Mouse (Mus musculus) midbrain, embryonic 14.5 days (tissue): Measurements from ENCODE around the gene Kctd21. TPM values are rescaled to one million over a fixed set of nuclear protein-coding genes. Genes with fewer than 3 reads are reported as not detected.

ENCODE experiments used
- ATAC-seq: fragments of 200-750 bp; cut with Nextera tagmentation; 2 replicates; pipeline ENCODE4 v1.8.0; 2017; ENCODE audit warnings: moderate number of reproducible peaks, moderate library complexity; ENCODE audit not compliant: low FRiP score, low TSS enrichment
- DNase-seq: peaks from one replicate; pipeline ENCODE4 v3.0.0-alpha.2; 2015
- H3K27ac ChIP-seq: fragments of 300-500 bp; sonication (generic); replicated peaks from 2 replicates; pipeline ENCODE4 v1.5.1; 2014; ENCODE audit warnings: mild to moderate bottlenecking, low read depth, low read length, moderate library complexity
- H3K27me3 ChIP-seq: fragments of 300-500 bp; sonication (generic); 2 replicates; pipeline ENCODE4 v1.6.1; 2014; ENCODE audit warnings: low read length, control low read depth, mixed read lengths; ENCODE audit not compliant: control insufficient read depth, insufficient read depth
- H3K36me3 ChIP-seq: fragments of 300-500 bp; sonication (generic); 2 replicates; pipeline ENCODE4 v1.6.1; 2014; ENCODE audit warnings: low read length, control low read depth; ENCODE audit not compliant: control insufficient read depth, insufficient read depth
- H3K4me1 ChIP-seq: fragments of 300-500 bp; sonication (generic); 2 replicates; pipeline ENCODE4 v1.6.1; 2014; ENCODE audit warnings: mild to moderate bottlenecking, antibody characterized with exemption, low read length, control low read depth; ENCODE audit not compliant: control insufficient read depth, insufficient read depth
- H3K4me2 ChIP-seq: fragments of 300-500 bp; sonication (generic); 2 replicates; pipeline ENCODE4 v1.6.1; 2014; ENCODE audit warnings: mild to moderate bottlenecking, low read length, moderate library complexity
- H3K4me3 ChIP-seq: fragments of 300-500 bp; sonication (generic); replicated peaks from 2 replicates; pipeline ENCODE4 v1.5.1; 2014; ENCODE audit warnings: low read depth, low read length
- H3K9ac ChIP-seq: fragments of 300-500 bp; sonication (generic); replicated peaks from 2 replicates; pipeline ENCODE4 v1.6.1; 2014; ENCODE audit warnings: mild to moderate bottlenecking, low read length, moderate library complexity
- H3K9me3 ChIP-seq: fragments of 300-500 bp; sonication (generic); 2 replicates; pipeline ENCODE4 v1.6.1; 2016; ENCODE audit warnings: low read length, control low read depth, mixed read lengths; ENCODE audit not compliant: control insufficient read depth
- WGBS: fragments of 180-500 bp; shearing (Covaris S2); extraction: QIAGEN DNeasy Blood & Tissue Kit; methylation state at CpG from one replicate; pipeline ENCODE4 v1.1.7; 2014; 5-methylcytosine and 5-hydroxymethylcytosine counted together
- polyA plus RNA-seq: library from polyadenylated mRNA; unstranded; fragments of >200 nt; fragmentation: Nextera tagmentation; extraction: Ambion mirVana; gene quantifications from 2 replicates; pipeline ENCODE4 v1.2.1, GENCODE M21; 2014

Gene Kctd21
- polyA plus RNA-seq, 1 experiment from 2014 or later: 8.5 TPM

- ATAC-seq: no peak
Measured at GRCm38 (mm10) chr7:97339623-97340022, 7.5 kb downstream of the Kctd21 start.

GRCm38 (mm10) chr7:97340907-97341849 lies 9.1 kb downstream of the Kctd21 start:
- no peak for ATAC-seq
- Histone ChIP-seq H3K27me3 (no peaks in the 10 kb centered on the region), H3K4me1 (no peaks in the 10 kb centered on the region), H3K4me3 (no peak overlapping the region), H3K27ac (no peak overlapping the region), H3K4me2 (no peak overlapping the region), H3K9me3 (no peaks in the 10 kb centered on the region), H3K36me3 (no peaks in the 10 kb centered on the region), H3K9ac (no peak overlapping the region)
- WGBS: 70% methylated on average over 18 of the region's 18 CpGs
- DNase-seq: no peak

More at GRCm38 (mm10) chr7:97339623-97340022, 7.5 kb downstream of the Kctd21 start:
- no peak for DNase-seq
- H3K4me3 ChIP-seq: no peak overlapping the region
- H3K27ac ChIP-seq: no peak overlapping the region
- no peaks in the 10 kb centered on the region for H3K9me3 ChIP-seq
- no peaks in the 10 kb centered on the region for H3K36me3 ChIP-seq
- no peak overlapping the region for H3K9ac ChIP-seq
- H3K4me2 ChIP-seq: no peak overlapping the region
- H3K27me3 ChIP-seq: no peaks in the 10 kb centered on the region
- WGBS: 86% methylated on average over 7 of the region's 7 CpGs
- no peaks in the 10 kb centered on the region for H3K4me1 ChIP-seq

- Histone ChIP-seq H3K4me1 (no peaks in the 10 kb centered on the region), H3K27ac (no peak overlapping the region), H3K27me3 (no peaks in the 10 kb centered on the region), H3K9me3 (no peaks in the 10 kb centered on the region), H3K4me3 (no peak overlapping the region), H3K9ac (no peak overlapping the region), H3K4me2 (no peak overlapping the region), H3K36me3 (0 out of 2 replicates have a peak, but pooled peaks cover under 1% of the 10 kb centered on the region)
- ATAC-seq: no peak
- 84% methylated on average over 2 of the region's 2 CpGs for WGBS
- DNase-seq: no peak
Measured at GRCm38 (mm10) chr7:97342961-97343360, 10.8 kb downstream of the Kctd21 start.

GRCm38 (mm10) chr7:97344655-97345054 lies 12.5 kb downstream of the Kctd21 start:
- H3K9me3 ChIP-seq: no peaks in the 10 kb centered on the region
- peaks cover 7% of the 10 kb centered on the region; the same call in 1 of the 2 replicates for H3K36me3 ChIP-seq
- no peak overlapping the region for H3K4me2 ChIP-seq
- no peak overlapping the region for H3K9ac ChIP-seq
- 88% methylated on average over 2 of the region's 2 CpGs for WGBS
- H3K27ac ChIP-seq: no peak overlapping the region
- H3K4me3 ChIP-seq: no peak overlapping the region
- DNase-seq: no peak
- no peaks in the 10 kb centered on the region for H3K4me1 ChIP-seq
- no peaks in the 10 kb centered on the region for H3K27me3 ChIP-seq
- ATAC-seq: no peak

- H3K4me2 ChIP-seq: no peak overlapping the region
Measured at GRCm38 (mm10) chr7:97345229-97345871, 13.2 kb downstream of the Kctd21 start.

GRCm38 (mm10) chr7:97346111-97346821 lies 14.1 kb downstream of the Kctd21 start:
- H3K4me1 ChIP-seq: no peaks in the 10 kb centered on the region
- H3K9ac ChIP-seq: no peak overlapping the region
- no peak overlapping the region for H3K4me3 ChIP-seq
- ATAC-seq (no peak), DNase-seq (no peak)
- WGBS: 78% methylated on average over 9 of the region's 9 CpGs
- no peak overlapping the region for H3K27ac ChIP-seq
- H3K4me2 ChIP-seq: no peak overlapping the region
- no peaks in the 10 kb centered on the region for H3K27me3 ChIP-seq
- peaks cover 7% of the 10 kb centered on the region; the same call in 1 of the 2 replicates for H3K36me3 ChIP-seq
- H3K9me3 ChIP-seq: no peaks in the 10 kb centered on the region

More at GRCm38 (mm10) chr7:97345229-97345871, 13.2 kb downstream of the Kctd21 start:
- peaks cover 7% of the 10 kb centered on the region; the same call in 1 of the 2 replicates for H3K36me3 ChIP-seq
- no peaks in the 10 kb centered on the region for H3K4me1 ChIP-seq
- no peak overlapping the region for H3K27ac ChIP-seq
- no peaks in the 10 kb centered on the region for H3K9me3 ChIP-seq
- no peak overlapping the region for H3K4me3 ChIP-seq
- DNase-seq (no peak), ATAC-seq (no peak)
- H3K9ac ChIP-seq: no peak overlapping the region
- WGBS: 66% methylated on average over 10 of the region's 10 CpGs
- no peaks in the 10 kb centered on the region for H3K27me3 ChIP-seq

DNA sequence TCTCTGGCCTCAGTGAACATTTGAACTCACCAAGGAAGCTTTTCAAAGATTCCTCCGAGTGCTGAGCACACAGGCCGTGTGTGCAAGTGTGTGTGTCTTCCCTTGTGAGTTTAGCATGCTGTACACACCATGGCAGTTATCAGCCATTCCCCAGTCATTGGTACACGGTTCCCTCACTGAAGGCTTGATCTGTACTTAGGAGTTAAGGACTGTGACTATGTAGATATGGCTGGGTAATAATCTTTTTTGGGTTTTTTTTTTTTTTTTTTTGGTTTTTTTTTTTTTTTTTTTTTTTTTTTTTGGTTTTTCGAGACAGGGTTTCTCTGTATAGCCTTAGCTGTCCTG lies 14.7 kb downstream of the Kctd21 start:
- Histone ChIP-seq H3K27ac (no peak overlapping the region), H3K4me1 (no peaks in the 10 kb centered on the region), H3K4me3 (no peak overlapping the region), H3K9me3 (no peaks in the 10 kb centered on the region), H3K9ac (no peak overlapping the region), H3K36me3 (peaks cover 7% of the 10 kb centered on the region; the same call in 1 of the 2 replicates), H3K4me2 (no peak overlapping the region), H3K27me3 (no peaks in the 10 kb centered on the region)
- DNase-seq (no peak), ATAC-seq (no peak)
- WGBS: 80% methylated on average over 3 of the region's 4 CpGs

DNA sequence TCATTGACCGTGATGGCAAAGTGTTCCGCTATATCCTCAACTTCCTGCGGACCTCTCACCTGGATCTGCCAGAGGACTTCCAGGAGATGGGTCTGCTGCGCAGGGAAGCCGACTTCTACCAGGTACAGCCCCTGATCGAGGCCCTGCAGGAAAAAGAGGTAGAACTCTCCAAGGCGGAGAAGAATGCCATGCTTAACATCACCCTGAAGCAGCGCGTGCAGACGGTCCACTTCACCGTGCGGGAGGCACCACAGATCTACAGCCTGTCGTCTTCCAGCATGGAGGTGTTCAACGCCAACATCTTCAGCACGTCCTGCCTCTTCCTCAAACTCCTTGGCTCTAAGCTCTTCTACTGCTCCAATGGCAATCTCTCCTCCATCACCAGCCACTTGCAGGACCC lies 15.3 kb downstream of the Kctd21 start:
- DNase-seq: no peak
- no peak overlapping the region for H3K9ac ChIP-seq
- H3K36me3 ChIP-seq: peaks cover 7% of the 10 kb centered on the region; the same call in 1 of the 2 replicates
- no peaks in the 10 kb centered on the region for H3K4me1 ChIP-seq
- ATAC-seq: no peak
- H3K4me3 ChIP-seq: no peak overlapping the region
- no peaks in the 10 kb centered on the region for H3K9me3 ChIP-seq
- WGBS: 97% methylated on average over 15 of the region's 15 CpGs
- no peaks in the 10 kb centered on the region for H3K27me3 ChIP-seq
- no peak overlapping the region for H3K4me2 ChIP-seq
- H3K27ac ChIP-seq: no peak overlapping the region
